Mouse (Mus musculus): ENCODE measurements around the gene Slc9a1.

The Slc9a1 gene

DNA sequence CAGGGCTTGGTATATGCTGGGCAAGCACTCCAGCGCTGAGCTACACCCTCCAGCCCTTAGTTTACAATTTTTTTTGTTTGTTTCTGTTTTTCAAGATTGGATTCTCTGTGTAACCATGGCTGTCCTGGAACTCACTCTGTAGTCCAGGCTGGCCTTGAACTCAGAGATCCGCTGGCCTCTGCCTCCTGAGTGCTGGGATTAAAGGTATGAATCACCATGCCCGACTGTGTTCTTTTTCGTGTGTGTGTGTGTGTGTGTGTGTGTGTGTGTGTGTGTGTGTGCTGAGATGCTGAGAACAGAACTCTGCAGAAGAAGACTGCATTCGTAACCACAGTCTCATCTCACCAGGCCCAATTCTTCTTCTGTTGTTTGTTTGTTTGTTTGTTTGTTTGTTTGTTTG lies 34.8 kb downstream of the Slc9a1 start:
- no peak for DNase-seq

GRCm38 (mm10) chr4:133406313-133407056 lies 37.0 kb downstream of the Slc9a1 start:
- no peak for DNase-seq

DNA sequence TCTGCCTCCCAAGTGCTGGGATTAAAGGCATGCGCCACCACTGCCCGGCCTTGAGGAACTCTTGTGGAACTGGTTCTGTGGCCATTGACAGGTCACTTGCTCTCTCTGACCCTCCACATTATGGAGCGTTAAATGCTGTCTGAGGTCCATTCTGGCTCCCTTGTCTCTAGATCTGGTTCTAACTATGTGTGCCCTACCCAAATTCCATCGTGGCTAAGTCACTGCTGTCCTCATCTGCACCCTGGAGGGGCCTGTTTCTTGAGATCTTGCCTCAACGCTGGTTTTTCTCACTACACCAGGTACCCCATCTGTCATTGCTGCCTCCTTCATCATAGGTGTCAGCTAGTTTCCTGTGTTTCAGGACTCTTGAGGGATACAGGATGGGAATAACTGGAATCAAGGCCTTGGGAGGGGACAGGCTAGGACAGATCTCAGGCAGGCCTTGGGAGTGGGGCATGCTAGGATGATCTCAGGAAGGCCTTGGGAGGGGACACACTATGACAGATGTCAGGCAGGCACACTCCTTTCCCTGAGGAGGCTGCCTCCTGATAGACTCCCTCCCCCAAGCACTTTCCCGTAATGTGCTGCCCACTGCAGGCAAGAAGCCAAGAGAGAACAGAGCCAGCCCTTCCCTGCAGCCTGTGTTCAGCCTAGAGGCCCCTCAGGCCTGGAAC lies 37.7 kb downstream of the Slc9a1 start:
- DNase-seq, result no peak

DNA sequence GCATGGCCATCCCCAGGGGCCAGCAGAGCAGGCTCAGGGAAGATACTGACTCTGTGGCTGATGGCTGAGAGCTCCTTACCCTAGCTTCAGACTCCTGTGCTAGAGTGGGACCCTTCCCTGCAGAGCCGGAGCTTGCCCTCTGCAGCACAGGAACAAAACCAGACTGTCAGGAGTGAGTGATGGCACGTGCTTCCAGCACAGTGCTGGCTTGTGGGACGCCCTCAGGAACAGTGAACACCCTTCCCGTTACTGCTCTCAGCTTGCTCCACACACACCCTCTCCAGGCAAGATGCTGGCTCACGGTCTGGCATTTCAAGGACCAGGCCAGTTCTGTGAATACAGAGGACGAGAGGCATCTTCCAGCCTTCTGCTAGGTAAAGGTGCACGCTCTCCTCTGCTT lies 38.5 kb downstream of the Slc9a1 start:
- no peak for DNase-seq

DNA sequence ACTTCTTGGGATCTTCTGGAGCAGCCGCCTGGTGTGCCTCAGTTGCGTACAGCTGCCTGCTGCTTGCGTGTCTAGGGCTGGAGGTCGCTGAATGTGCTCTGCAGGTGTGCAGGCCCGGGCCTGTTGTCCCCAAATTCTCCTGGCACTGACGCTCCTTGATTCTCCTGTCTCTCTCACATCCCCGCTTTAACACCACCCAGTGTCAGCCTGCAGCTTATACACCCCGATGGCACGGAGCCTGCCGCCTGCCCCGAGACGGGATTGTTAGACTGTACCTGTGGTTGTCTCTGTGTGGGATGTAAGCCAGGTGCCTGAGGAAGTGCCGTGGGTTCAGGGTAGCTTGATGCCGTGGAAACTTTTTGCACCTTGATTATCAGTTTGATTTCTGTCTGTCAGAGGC lies 41.5 kb downstream of the Slc9a1 start:
- DNase-seq, result no peak

- DNase-seq, result no peak
Measured at GRCm38 (mm10) chr4:133412096-133412495, 42.6 kb downstream of the Slc9a1 start.

GRCm38 (mm10) chr4:133412575-133413540 lies 43.4 kb downstream of the Slc9a1 start:
- DNase-seq, result no peak

DNA sequence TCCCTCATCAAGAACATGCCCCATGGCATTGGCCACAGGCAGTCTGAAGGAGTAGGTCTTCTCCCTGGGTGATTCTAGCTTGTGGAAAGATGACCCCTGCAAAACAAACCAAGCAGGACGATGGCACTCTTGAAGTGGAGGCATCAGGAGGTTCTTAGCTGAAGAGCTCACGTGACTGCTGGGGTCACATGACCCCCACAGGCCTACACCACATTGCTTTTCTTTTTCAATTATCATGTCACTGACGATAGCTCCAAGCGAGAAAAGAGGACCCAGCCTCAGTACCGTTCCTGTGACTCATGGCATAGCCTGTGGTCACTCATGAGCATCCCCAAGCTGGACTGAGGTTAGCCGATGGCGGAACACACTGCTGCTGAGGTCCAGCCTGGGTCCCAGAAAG lies 44.1 kb downstream of the Slc9a1 start:
- DNase-seq, result no peak

DNA sequence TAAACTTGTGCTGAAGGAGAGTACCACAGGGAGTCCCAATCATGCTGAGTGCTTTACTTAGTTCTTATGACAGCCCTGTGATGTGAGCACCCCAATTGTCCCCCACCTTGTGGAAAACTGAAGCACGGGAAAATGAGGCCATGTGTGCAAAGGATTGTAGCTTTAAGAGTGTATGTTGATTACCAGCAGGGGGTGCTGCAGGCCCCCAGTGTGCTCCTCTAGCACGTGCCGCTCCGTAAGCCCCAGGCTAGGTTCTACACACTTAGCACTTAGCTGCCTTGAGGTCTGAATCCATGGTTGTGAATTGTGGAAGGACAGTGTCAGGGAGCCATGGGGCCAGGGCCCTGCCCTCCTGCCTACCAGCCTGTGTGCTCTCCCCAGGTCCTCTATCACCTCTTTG lies 45.4 kb downstream of the Slc9a1 start:
- DNase-seq, result no peak

DNA sequence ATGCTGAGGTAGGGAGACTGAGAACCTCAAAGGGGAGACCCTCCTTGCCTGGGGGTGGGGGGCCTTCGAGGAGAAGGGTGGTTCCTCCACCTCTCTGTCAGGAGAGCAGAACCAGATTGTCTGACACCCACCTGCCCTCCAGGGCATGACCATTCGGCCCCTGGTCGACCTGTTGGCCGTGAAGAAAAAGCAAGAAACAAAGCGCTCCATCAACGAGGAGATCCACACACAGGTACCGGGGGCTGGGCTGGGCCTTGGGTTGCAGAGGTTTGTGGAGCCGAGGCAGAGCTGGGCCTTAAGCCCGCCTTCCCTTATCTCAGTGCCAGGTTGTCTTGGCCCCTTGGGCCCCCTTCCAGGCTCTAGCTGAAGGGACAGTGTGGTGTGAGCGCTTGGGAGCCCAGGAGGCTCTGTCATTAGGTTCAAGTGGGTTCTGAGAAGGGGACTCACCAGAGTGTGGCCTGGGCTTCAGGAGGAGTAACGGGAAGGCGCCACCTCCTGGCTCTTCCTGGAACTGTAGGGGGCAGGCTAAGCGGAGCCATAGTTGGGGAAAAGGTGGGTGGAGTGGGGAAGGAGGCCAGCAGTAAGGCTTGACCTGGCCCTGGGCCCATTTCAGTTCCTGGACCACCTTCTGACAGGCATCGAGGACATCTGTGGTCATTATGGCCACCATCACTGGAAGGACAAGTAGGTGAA lies 50.0 kb downstream of the Slc9a1 start:
- DNase-seq, result peak; percentile 69 to 70

DNA sequence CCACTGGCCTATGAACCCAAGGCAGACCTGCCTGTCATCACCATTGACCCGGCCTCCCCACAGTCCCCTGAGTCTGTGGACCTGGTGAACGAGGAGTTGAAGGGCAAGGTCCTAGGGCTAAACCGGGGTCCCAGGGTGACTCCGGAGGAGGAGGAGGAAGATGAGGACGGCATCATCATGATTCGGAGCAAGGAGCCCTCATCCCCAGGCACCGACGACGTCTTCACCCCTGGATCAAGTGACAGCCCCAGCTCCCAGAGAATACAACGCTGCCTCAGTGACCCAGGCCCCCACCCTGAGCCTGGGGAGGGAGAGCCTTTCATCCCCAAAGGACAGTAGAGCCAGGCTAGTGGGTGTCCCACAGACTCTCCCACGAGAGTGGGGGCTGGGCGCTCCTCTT lies 52.5 kb downstream of the Slc9a1 start:
- DNase-seq, result no peak

- DNase-seq, result no peak
Measured at GRCm38 (mm10) chr4:133422601-133423000, 53.1 kb downstream of the Slc9a1 start.

DNA sequence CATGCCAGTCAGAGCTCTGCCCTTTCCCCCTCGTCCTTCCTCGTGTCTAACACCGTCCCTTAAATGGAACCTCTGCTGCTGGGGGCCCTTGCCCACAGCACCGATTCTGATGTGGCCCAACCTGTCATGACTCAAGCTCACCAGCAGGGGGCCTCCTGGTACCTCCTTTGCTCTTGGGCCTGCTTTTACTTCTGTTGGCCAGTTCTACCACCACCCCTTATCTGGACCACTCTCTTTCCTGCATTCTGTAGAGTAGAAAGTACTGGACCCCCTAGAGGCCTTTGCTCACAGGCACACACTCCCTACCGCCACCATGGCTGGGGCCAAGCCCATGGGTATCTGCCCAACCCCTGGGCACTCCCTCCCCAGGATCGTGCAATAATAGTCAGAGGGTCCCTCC lies 53.6 kb downstream of the Slc9a1 start:
- DNase-seq, result peak; percentile 61 to 67

- no peak for DNase-seq
Measured at GRCm38 (mm10) chr4:133423691-133424090, 54.2 kb downstream of the Slc9a1 start.

GRCm38 (mm10) chr4:133424100-133424499 lies 54.6 kb downstream of the Slc9a1 start:
- DNase-seq, result peak; percentile 65 to 74

- DNase-seq, result no peak
Measured at GRCm38 (mm10) chr4:133426141-133426540, 56.6 kb downstream of the Slc9a1 start.

- DNase-seq, result no peak
Measured at GRCm38 (mm10) chr4:133431508-133431907, 62.0 kb downstream of the Slc9a1 start.

- DNase-seq, result peak in 1 of 2 experiments; percentile 32
Measured at GRCm38 (mm10) chr4:133432560-133433171, 63.2 kb downstream of the Slc9a1 start.

- DNase-seq, result no peak
Measured at GRCm38 (mm10) chr4:133435921-133436320, 66.4 kb downstream of the Slc9a1 start.

DNA sequence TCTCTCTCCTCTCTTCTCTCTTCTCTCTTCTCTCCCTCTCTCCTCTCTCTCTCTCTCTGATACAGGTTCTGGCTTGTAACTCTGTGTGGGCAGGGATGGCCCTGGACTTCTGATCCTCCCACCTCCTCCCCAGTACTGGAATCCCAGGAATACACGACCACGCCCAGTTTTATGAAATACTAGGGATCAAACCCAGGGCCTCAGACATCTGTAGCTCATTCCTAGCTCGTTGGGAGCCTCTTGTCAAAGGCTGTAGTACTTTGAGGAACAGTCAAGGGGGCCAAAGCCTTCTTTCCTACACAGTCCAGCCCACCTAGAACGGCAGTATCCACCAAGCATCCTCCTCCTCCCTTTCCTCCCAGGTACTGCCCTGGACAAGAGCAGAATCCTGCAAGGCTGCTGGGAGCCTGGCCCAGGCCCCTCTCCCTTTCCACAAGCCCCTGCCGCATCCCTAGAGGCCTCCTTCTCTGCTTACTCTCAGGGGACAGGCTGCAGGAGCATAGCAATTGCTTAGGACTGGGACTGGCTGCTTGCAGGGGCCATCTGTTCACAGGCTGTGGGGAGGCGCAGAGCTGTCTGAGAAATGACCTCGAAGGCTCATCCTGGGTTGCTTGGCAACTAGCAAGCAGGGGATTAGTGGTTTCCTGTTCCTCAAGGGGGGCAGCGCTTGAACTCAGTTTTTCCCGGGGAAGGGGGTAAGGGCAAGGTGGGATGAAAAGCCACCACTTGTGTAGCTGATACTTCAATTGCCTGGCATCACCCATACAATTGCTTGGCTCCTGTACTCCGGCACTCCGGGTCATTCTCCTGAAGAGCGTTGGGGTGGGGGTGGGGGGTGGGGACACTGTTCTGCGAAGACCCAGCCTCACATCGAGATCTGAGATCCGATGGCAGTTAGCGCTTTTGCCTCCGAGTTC lies 70.2 kb downstream of the Slc9a1 start:
- DNase-seq, result peak; percentile 52 to 57

- DNase-seq, result no peak
Measured at GRCm38 (mm10) chr4:133440377-133440795, 70.9 kb downstream of the Slc9a1 start.
